8 mouse cellular contexts compared by ENCODE assay signal in genomic region chr7:116608350-116609085, GRCm38 (mm10).
A peak's percentile ranks its signal among the peaks of the same experiment; 100 is the strongest.
DNase-seq lines count a peak whose midpoint lies in the region; ATAC-seq and TF ChIP-seq lines count a peak whose summit lies in the region.

No protein-coding gene starts in this region.

- TF ChIP-seq EP300 in heart, adult 2 months (IDR thresholded peaks at IDR 0.05; ENCODE audit: insufficient read depth, low read depth, low read length), result no peak
- TF ChIP-seq EP300 in stomach, postnatal 0 days (optimal IDR thresholded peaks at IDR 0.05), result no peak

- TF ChIP-seq POLR2A in cortical plate, adult 2 months (IDR thresholded peaks at IDR 0.05; ENCODE audit: extremely low read depth, insufficient read depth, low read length), result no peak
- no peak for TF ChIP-seq POLR2A in heart, adult 2 months (IDR thresholded peaks at IDR 0.05; ENCODE audit: insufficient read depth, low read depth, low read length)

- H3K4me2 ChIP-seq in liver, embryonic 11.5 days, result peak overlapping the region; percentile 71
- peak overlapping the region; percentile 58 for H3K4me2 ChIP-seq in stomach, postnatal 0 days (replicated peaks; ENCODE audit: low read depth)

- no peaks in the 10 kb centered on the region for H3K9me3 ChIP-seq in liver, embryonic 11.5 days (ENCODE audit: control insufficient read depth, low read length)
- no peaks in the 10 kb centered on the region for H3K9me3 ChIP-seq in stomach, postnatal 0 days (ENCODE audit: control insufficient read depth, low read length)

- H3K4me3 ChIP-seq in cortical plate, adult 2 months (ENCODE audit: insufficient read depth, low read length), result peak overlapping the region; percentile 19; the same call in 1 of the 2 replicates
- H3K4me3 ChIP-seq in heart, adult 2 months, result peak overlapping the region; percentile 33
- peak overlapping the region; percentile 33; the same call in 1 of the 2 replicates for H3K4me3 ChIP-seq in liver, embryonic 11.5 days (ENCODE audit: low read depth, low read length)
- peak overlapping the region; percentile 29 for H3K4me3 ChIP-seq in stomach, postnatal 0 days (ENCODE audit: low read depth, low read length)

- no peak overlapping the region for H3K27ac ChIP-seq in cortical plate, adult 2 months (ENCODE audit: insufficient read depth, low read length)
- 0 out of 2 replicates have a peak overlapping the region, but pooled peaks have one; percentile 1 for H3K27ac ChIP-seq in heart, adult 2 months
- no peak overlapping the region for H3K27ac ChIP-seq in liver, embryonic 11.5 days (ENCODE audit: low read depth, low read length)
- H3K27ac ChIP-seq in stomach, postnatal 0 days (replicated peaks), result no peak overlapping the region

- peak; percentile 64 for TF ChIP-seq CTCF in cortical plate, adult 2 months (IDR thresholded peaks at IDR 0.05; ENCODE audit: extremely low read depth, insufficient read depth, low read length)
- TF ChIP-seq CTCF in heart, adult 2 months (IDR thresholded peaks at IDR 0.05), result peak; percentile 79
- TF ChIP-seq CTCF in stomach, postnatal 0 days (IDR thresholded peaks at IDR 0.05; ENCODE audit: low read depth), result peak; percentile 85

- WGBS in heart, adult 2 months, result 23% methylated on average over 15 of the region's 15 CpGs
- WGBS in liver, embryonic 11.5 days, result 23% methylated on average over 15 of the region's 15 CpGs
- 25% methylated on average over 15 of the region's 15 CpGs for WGBS in stomach, postnatal 0 days

- no peaks in the 10 kb centered on the region for H3K27me3 ChIP-seq in heart, adult 2 months (ENCODE audit: control insufficient read depth, insufficient read depth, low read length)
- H3K27me3 ChIP-seq in liver, embryonic 11.5 days (replicated peaks; ENCODE audit: control insufficient read depth, insufficient read depth, low read length), result no peaks in the 10 kb centered on the region
- H3K27me3 ChIP-seq in stomach, postnatal 0 days (ENCODE audit: control insufficient read depth, insufficient read depth, low read length), result no peaks in the 10 kb centered on the region

- H3K36me3 ChIP-seq in heart, adult 2 months (ENCODE audit: control insufficient read depth, insufficient read depth, low read length), result no peaks in the 10 kb centered on the region
- no peaks in the 10 kb centered on the region for H3K36me3 ChIP-seq in liver, embryonic 11.5 days (ENCODE audit: control insufficient read depth, insufficient read depth, low read length)
- no peaks in the 10 kb centered on the region for H3K36me3 ChIP-seq in stomach, postnatal 0 days (ENCODE audit: control insufficient read depth, insufficient read depth, low read length)

- 0 out of 2 replicates have a peak overlapping the region, but pooled peaks have one; percentile 26 for H3K9ac ChIP-seq in heart, adult 2 months (ENCODE audit: low read depth, low read length)
- H3K9ac ChIP-seq in liver, embryonic 11.5 days (ENCODE audit: low read depth, low read length), result no peak overlapping the region
- peak overlapping the region; percentile 27 for H3K9ac ChIP-seq in stomach, postnatal 0 days (ENCODE audit: low read length)

- peak; percentile 61 for ATAC-seq in liver, embryonic 11.5 days (replicated peaks; ENCODE audit: low FRiP score)
- peak; percentile 30; the same call in 1 of the 2 replicates for ATAC-seq in stomach, postnatal 0 days (ENCODE audit: low FRiP score, low TSS enrichment)

- DNase-seq in 3T3-L1 (ENCODE audit: low read depth, low spot score) (peak; percentile 75), R1 (ENCODE audit: low read depth, low spot score) (peak; percentile 87)
- DNase-seq in heart, adult 2 months, result peak; percentile 46 to 60
- DNase-seq in kidney, adult 18-20 months, result peak; percentile 51
- DNase-seq in liver, embryonic 11.5 days (ENCODE audit: low spot score), result peak; percentile 57
- peak; percentile 86 for DNase-seq in naive thymus-derived CD4-positive, alpha-beta T cell, adult 2 months (ENCODE audit: low read depth)
- peak; percentile 70 for DNase-seq in stomach, postnatal 0 days (ENCODE audit: low spot score)

- no peaks in the 10 kb centered on the region for H3K4me1 ChIP-seq in cortical plate, adult 2 months (ENCODE audit: control insufficient read depth, insufficient read depth, low read length)
- H3K4me1 ChIP-seq in heart, adult 2 months (ENCODE audit: control insufficient read depth, insufficient read depth, low read length), result no peaks in the 10 kb centered on the region; the same call in 1 of the 2 replicates
- H3K4me1 ChIP-seq in liver, embryonic 11.5 days (replicated peaks; ENCODE audit: control insufficient read depth, insufficient read depth, low read length), result peaks cover 7% of the 10 kb centered on the region
- no peaks in the 10 kb centered on the region; the same call in 1 of the 2 replicates for H3K4me1 ChIP-seq in stomach, postnatal 0 days (replicated peaks; ENCODE audit: control insufficient read depth, insufficient read depth)

- intact Hi-C loops in heart, adult 2 months (cut with DNase I), result loop anchor here (1.0 to 5.0 kb wide), 4 partner anchors 77 to 274 kb away; partner anchors contain the start of genes Pik3c2a and Rps13

- H3K79me2 ChIP-seq in heart, adult 2 months (replicated peaks; ENCODE audit: control insufficient read depth, insufficient read depth, low read length), result no peaks in the 10 kb centered on the region
